Mouse (Mus musculus) cerebral cortex, adult 2 months (tissue): ENCODE measurements around the gene Gm44805.

Experiments used
- WGBS: fragments of 180-500 bp; shearing (Covaris S2); methylation state at CpG from one replicate; pipeline ENCODE4 v1.1.7; 2018; 5-methylcytosine and 5-hydroxymethylcytosine counted together

The Gm44805 gene

DNA sequence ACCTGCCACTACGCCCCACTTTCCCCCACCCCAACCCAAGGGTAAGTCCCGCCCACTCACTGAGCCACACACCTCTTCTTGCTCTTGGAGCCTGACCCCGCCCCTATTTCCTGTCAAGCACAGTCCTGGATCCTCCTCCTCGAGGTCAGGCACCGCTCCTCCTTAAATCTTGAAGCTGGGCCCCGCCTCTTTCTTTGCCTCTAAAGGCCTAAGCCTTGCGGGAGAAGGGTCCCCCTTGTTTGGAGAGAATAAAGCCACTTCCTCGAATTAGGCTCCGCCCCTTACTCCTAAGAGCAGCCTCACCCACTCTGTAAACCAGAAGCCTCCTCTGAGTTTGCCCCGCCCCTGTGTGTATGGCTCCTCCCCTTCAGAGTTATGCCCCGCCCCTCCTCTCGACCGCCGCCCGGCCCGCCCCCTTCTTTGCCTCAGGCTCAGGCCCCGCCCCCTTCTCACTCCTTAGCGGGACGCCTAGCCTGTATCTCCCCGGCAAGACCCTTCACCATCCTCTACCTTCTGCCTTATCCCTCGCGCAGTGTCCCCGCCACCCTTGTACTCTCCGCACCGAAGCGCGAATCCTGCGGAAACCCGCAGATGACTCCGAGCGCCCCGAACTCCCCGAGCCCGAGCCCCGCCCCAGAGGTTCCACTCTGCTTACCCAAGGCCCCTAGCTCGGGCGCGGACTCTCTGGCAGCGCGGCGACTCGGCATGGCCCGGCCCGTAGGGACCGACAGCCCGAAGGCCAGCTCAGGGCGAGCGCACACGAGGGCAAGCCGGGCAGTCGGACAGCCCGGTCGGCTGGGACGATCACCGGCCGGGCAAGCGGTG is 52.5 kb downstream of the Gm44805 start:
- WGBS, result 2% methylated on average over 57 of the region's 57 CpGs

DNA sequence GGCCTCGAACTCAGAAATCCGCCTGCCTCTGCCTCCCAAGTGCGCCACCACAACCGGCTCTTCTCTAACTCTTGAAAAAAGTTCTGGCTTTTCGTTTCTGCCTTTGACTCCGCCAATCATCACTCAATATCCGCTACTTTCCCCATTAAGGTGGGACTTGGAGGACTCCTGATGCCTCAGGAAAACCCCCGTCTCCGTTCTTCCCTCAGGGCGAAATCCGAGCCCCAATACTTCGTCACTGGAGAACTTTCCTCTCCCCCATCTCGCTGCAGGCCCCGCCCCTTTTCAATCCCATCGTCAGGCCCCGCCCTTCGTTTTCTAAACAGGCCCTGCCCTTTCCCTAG is 53.1 kb downstream of the Gm44805 start:
- 16% methylated on average over 17 of the region's 17 CpGs for WGBS

DNA sequence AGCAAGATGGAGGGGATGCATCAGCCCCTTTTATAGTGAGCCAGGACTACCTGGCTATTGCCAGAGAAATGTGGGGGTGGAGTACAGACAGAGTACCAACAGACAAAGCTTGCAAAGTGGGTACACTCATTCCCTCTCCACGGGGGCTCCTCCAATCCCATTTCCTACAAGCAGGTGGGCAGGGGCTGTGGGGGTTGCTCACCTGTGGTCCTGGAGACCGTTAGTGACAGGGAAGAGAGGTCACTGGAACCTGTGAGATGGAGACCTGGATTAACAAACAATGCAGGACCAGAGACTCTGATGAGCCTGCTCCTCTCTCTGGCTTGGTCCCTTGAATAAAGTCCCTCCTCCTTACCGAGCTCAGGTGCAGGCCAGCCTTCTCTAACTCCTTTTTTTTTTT is 53.5 kb downstream of the Gm44805 start:
- WGBS, result 67% methylated on average over 3 of the region's 3 CpGs

DNA sequence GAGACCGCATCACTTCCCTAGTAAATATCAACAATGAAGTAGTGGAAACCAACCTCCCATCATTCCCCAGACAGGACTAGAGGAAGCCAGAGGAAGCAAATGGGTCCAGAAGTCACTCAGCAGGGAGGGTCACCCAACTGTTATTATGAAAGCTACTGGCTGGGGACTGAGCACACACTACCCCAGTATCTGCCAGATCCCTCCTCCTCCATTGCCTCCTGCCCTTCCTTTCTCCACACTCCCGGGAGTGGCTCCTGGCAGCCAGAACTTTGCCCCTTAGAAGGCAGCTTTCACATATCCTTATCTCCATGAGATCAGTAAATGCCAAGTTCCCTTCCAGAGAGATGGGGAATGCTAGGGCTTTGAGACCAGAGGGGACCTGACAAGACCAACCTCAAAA is 57.8 kb downstream of the Gm44805 start:
- 79% methylated on average over 2 of the region's 2 CpGs for WGBS

DNA sequence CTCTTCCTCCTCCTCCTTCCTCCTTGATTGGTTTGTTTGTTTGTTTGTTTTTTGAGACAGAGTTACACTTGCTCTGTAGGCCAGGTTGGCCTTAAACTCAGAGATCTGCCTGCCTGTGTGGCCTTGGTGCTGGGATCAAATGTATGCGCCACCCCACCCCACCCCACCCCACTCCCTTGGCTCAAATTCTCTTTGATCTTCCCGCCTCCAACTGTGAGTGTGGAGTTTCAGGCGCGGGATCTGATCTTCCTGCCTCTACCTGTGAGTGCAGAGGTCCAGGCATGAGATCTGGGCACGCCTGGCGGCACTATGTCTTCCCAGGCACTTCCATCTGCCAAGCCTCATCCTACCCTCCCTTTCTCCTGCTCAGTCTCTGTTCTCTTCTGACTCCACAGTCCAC is 59.0 kb downstream of the Gm44805 start:
- WGBS, result 89% methylated on average over 6 of the region's 6 CpGs
